Mouse (Mus musculus): ENCODE results near the gene Epsti1. TPM values are rescaled to one million over a fixed set of nuclear protein-coding genes. Genes with fewer than 3 reads are reported as not detected.
A peak's percentile ranks its signal among the peaks of the same experiment; 100 is the strongest.
"Not testable (repeated sequence)": the region's sequence is repeated elsewhere in the genome, so short reads cannot be mapped to it uniquely, and the experiment has no call there.

Gene Epsti1
- under 1 TPM; 0.54 to 0.67 TPM for total RNA-seq (2021)

GRCm38 (mm10) chr14:77904171-77904762 is at the start of gene Epsti1:
Gene Epsti1 (plus strand): TSS chr14:77904239.
- DNase-seq = no peak

DNA sequence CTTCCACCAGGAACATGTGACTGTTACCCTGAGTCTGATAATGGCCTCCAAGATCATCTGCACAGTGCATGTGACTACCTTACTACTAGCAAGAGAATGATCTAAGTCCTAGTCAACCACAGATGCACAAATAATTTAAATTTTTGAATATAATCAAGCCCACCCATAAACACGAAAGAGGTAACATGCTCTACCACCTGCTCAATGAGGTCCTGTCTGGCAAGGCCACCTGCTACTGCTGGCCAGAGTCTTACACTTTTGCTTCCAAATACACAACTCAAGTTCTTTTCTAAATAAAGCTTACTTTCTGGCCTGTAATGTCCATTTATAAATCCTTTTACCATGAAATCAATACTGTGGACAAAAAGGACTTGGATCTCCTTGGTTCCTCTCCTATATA is 44.1 kb upstream of the Epsti1 start:
- DNase-seq = no peak

- DNase-seq = no peak
Observed at GRCm38 (mm10) chr14:77860841-77861560, 43.0 kb upstream of the Epsti1 start.

DNA sequence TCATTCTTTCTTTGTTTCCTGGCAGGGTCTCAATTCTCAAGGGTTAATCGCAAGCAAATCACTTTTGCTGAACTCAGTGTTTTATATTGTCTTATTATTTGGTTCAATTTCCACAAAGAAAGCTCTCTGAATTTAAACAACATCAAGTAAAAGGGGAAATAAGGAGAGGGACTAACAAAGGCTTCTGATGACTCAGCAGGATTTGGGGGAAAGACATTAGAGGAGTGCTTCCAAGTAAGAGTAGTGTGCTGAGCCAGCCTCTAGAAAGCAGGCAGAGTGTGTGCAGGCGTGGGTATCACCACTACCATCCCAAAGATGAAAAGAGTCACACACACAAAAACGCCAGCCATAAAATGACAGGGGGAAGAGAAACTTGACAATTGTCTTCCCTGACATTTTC is 40.0 kb upstream of the Epsti1 start:
- no peak for DNase-seq

GRCm38 (mm10) chr14:77864510-77864909 is 39.5 kb upstream of the Epsti1 start:
- no peak for DNase-seq

DNA sequence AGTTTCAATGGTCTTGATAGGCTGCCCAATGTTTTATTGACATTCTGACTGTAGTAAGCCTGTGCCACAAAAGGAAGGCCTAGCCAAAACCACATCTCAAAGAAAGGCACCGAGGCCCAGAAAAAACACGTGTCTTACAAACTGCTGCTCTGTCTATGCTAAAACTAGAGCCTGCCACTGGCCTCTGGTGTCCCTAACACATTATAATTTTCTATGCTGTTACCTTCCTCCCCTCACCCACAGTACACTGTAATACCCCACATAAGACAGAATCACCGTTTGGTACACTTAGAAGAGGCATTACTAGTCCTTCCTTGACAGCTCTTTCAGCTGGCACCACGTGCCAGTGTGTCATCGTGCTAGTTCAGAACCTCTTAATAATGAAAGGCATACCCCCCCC is 36.4 kb upstream of the Epsti1 start:
- no peak for DNase-seq

DNA sequence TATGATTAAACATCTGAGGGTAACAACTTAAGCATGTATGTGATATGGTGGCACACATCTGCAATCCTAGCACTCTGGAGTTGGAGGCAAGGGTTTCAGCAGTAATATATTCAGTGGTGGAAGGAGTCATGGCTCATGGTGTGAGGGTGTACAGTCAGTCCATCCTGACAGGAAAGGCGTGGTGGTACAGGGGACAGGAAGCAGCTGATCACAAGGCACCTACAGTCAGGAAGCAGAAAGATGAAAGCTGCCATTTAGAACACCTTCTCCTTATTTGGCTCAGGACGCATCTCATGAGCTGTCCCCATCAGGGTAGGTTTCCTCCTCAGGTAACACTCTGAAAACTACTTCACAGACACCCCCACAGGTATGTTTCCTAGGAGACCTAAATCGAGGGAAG is 33.1 kb upstream of the Epsti1 start:
- no peak for DNase-seq

DNA sequence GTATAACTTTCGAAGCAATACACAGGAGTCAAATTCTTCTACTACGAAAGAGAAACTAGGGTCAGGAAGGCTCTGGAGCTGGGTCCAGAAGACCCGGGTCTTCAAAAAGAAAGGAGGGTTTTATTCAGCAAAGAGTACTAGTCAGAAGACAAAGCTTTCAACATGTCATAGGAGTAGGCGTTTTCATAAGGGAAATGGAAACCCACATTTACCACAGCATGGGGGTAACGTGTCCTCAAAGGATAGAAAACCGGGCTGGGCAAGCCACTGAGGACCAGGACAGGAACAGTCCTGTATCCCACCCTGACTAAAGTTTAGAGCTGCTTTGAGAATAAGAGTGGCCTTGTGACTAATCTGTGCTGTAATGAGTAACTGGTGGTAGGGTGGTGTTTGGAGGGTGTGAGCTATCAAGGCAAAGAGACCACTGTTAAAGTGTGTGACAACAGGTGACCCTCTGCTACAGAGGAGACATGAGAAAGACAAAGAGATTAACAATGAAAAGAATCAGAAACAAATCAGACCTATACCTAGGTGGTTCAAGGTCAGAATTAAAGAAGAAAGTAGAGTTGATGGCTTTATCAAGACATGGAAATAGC is 32.6 kb upstream of the Epsti1 start:
- no peak for DNase-seq

- DNase-seq = peak; percentile 93
Observed at GRCm38 (mm10) chr14:77874304-77875241, 29.5 kb upstream of the Epsti1 start, which contains the start of gene Dnajc15. Gene Dnajc15 (minus strand): TSS chr14:77875125.

DNA sequence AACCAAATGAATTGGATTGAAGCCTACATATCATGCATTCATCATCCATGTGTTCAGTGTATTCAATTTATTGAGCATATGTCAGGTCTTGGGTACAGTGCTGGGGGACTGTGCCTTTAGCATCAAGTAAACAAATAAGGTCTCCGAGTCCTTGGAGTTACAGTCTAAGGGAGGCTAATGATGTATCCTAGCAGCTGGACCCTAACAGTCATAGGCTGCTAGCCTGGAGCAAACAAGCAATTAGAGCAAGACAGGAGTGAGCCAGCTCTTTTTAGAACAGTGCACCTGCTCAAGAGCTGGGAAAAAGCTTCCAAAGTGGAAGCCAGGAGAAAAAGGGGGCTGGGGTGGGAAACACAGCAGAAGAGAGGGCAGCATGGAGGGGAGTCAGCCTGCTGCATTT is 27.8 kb upstream of the Epsti1 start:
- no peak for DNase-seq

DNA sequence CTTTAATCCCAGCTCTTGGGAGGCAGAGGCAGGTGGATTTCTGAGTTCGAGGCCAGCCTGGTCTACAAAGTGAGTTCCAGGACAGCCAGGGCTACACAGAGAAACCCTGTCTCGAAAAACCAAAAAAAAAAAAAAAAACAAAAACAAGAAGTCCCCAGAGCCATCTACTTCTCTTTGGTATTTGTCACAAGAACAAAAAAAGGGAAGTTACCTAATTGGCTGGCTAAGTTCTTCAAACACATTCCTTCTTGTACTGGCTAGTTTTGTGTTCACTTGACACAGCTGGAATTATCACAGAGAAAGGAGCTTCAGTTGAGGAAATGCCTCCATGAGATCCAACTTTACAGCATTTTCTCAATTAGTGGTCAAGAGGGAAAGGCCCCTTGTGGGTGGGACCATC is 26.2 kb upstream of the Epsti1 start:
- not testable (repeated sequence) for DNase-seq

GRCm38 (mm10) chr14:77881998-77882397 is 22.0 kb upstream of the Epsti1 start:
- DNase-seq = no peak

DNA sequence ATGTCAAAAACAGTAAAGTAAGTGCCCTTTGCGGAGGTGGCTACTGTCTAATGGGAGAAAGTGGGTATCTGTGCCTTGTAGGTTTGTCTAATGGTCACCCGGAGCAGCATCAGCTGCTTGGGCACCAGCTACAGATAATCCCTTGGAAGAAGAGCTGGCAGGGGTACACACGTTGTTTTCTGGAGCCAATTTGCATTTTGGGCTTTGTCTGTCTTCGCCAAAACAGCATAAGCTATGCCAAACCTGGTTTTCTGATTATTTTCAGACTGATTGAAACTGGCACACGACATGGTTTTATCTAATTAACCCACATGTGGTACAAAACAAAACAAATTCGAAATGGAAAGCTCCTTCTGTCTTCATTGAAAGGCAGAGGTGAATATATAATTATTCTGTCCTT is 21.4 kb upstream of the Epsti1 start:
- DNase-seq = no peak

GRCm38 (mm10) chr14:77886376-77886775 is 17.7 kb upstream of the Epsti1 start:
- DNase-seq = no peak

GRCm38 (mm10) chr14:77886941-77887340 is 17.1 kb upstream of the Epsti1 start:
- no peak for DNase-seq

- no peak for DNase-seq
Observed at GRCm38 (mm10) chr14:77889911-77890310, 14.1 kb upstream of the Epsti1 start.

DNA sequence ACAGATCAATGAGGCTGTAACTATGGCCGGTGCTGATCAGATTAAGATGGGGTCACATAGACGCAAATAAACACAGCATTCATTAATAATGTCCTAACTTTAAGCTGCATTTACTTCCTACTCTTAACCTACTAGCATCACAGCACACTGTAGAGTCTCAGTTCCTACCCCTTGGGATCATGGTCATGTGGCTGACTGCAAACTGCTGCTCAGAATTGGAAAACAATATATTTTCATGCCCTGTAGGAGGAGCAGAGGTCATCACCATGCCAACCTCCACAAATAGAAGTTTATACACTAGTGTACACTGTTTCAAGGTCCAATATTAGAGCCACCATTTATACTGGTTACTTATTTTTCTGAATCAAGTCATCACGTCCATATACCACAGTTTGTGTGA is 8.1 kb upstream of the Epsti1 start:
- DNase-seq = no peak

DNA sequence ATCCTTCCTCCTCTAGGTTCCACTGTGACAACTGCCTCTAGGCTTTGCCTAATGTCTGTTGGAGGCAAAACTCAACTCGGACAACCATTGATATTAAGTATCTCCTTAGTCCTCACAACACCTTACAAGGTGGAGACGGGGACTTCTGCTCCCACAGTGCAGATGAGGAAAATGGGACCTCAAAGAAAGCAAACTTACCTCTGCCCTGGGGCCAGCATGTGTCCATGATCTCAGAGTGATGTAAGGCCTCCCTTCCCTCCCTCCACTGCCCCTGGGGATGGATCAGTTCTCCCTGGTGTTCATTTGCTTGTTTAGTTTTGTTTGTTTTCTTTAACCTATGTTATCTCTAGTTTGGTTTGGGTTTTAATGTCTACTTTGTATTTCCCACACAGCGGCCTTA is 1.5 kb upstream of the Epsti1 start:
- DNase-seq = no peak

- no peak for DNase-seq
Observed at GRCm38 (mm10) chr14:77905466-77905865, 1.4 kb downstream of the Epsti1 start.

- DNase-seq = no peak
Observed at GRCm38 (mm10) chr14:77906586-77906985, 2.5 kb downstream of the Epsti1 start.

GRCm38 (mm10) chr14:77915776-77916175 is 11.7 kb downstream of the Epsti1 start:
- no peak for DNase-seq

DNA sequence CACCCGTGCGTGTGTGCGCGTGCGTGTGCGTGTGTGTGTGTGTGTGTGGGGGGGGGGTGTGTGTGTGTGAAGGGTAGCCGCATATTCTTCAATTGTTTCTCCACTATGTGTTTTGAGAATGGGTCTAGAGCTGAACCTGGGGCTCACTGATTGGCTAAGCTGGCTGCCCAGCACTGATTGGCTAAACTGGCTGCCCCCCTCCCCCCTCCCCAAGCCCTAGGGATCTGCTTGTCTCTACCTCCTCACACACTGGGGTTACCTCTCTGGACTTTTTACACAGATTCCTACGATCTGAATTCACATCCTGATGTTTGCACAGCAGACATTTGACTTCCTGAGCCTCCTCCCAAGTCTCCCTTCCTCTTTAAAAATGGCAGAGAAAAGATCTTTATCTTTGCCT is 17.6 kb downstream of the Epsti1 start:
- DNase-seq = no peak
